Mouse (Mus musculus) adrenal gland (tissue): ENCODE measurements at regions not wholly inside any gene's neighbourhood (a gene's known extent, or its start where the extent isn't known, plus 50 kb on each side); places are given as distances from the start of the nearest gene placed in this dataset.

Experiments used
- intact Hi-C: fragments of 180-260 bp; cut with DNase I; formaldehyde crosslinking; loops from one replicate; pipeline ENCODE4 v1.15.1; 2025

DNA sequence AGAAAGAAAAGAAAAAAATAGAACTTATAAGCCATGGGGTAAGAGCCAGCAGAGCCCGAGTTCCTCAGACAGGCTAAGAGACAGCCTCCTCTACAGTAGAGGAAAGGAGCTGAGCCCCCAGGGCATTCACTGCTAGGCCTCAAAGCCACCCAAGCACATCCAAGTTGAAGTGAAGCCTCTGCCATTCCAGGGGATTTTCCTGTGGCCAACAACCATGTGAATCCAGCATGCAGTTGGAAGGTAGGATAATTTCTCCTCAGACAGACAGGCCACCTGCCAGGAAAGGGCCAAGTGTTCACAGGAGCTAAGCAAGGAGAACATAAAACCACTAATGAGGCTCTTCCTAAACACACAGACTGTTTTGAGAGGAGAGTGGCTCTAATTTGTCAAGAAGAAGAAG, 199.6 kb upstream of the Cdyl start:
- intact Hi-C loops: no loop called here

DNA sequence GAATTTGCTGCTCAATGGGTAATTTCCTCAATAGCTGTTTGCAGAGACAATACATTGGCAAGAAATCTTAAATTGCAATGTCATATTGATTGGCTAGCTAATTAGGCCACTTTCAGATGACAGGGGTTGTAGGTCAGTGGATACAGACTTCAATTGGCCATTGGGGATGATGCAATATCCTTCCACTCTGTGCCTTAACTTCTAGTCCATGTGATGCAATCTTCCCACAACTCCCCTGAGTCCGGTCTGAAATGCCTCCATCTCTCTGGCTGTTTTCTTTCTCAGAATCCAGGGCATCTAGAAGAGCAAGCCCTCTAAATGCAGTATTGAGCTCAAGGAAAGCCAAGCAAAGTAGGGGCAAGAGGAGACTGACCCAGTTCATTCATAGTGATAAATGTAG, 196.4 kb upstream of the Cdyl start:
- intact Hi-C loops: no loop called here

DNA sequence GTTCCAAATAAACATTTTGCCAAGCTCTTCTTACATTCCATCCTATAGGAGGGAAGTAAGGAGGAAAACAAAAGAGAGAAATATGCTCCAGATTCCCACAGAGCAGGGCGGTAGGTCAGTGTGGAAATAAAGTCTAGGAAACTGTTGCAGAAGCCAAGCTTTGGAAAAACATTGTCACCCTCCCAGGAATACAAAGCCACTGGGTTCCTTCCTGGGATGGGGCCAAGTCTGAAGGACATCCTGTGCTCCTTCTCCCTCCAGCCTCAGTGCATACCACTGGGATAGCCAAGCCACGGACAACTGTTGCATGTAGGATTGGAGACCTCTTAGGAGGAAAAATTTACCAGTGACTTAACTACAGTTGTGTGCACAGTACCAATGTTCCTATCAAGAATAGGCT, 195.8 kb upstream of the Cdyl start:
- intact Hi-C loops: no loop called here

DNA sequence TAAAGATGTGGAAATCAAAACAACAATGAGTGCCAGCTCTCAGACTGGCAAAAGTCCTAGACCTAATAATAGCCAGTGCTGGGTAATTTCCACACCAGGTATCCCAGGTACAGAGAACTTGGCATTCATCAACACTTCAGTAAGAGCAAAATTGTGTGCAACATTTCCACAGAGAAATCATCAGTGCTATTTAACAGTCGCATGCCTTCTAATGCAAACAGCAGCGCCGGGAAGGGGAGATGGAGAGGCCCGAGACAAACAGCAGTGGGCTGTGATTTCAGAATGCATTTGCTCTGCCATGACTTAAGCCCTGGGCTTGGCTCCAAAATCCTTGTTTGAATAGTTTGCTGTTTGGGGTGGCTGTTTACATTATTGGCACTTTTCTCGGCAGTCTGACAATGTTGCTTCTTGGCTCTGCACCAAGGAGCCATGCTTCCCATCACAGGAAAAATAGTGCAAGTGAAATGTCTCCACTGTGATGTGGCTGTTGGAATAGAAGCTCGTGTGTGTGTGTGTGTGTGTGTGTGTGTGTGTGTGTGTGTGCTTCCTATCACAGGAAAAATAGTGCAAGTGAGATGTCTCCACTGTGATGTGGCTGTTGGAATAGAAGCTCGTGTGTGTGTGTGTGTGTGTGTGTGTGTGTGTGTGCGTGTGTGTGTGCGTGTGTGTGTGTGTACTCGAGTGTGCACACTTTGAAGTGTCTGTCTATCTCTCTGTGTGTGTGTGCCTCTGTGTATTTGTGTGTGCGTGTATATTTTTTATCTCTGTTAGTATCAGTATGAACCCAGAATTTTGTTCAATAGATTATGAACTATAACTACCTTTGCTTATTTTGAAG, 190.1 kb upstream of the Cdyl start:
- intact Hi-C loops: no loop called here

DNA sequence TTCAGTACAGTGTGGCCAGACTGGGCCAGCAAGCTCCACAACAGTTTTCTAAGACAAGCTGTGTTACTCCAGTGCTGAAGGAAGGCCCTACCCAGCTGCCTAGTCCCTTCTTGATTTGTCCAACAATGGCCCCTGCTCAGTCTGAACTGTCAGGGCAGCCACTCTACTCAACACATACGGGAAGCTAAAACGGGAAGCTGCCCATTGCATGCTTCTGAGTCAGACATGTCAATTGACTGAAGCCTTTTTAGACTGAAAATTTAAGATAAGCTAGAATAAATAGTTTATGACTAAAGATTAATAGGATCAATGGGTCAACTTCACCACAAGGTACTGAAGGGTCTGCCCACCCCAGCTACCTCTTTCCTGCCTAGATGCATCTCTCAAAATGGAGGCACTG, 181.4 kb upstream of the Cdyl start:
- intact Hi-C loops: no loop called here

DNA sequence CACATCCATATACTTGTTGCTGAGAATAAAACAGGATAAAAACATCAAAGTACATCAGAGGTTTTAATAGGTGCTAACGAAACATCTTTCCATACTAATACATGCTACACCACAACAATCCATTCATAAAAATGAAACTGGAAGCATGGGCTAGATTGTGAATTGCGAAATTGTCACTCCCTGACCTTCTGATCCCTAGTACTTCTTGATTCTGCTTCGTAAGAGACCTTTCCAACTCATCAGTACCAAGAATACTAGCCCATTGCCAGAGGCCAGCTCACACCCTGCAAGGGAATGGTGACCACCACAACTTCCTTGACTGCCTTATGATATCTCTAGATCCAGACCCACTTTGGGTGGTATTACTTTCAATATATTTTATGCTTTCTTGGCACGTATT, 177.3 kb upstream of the Cdyl start:
- intact Hi-C loops: no loop called here

DNA sequence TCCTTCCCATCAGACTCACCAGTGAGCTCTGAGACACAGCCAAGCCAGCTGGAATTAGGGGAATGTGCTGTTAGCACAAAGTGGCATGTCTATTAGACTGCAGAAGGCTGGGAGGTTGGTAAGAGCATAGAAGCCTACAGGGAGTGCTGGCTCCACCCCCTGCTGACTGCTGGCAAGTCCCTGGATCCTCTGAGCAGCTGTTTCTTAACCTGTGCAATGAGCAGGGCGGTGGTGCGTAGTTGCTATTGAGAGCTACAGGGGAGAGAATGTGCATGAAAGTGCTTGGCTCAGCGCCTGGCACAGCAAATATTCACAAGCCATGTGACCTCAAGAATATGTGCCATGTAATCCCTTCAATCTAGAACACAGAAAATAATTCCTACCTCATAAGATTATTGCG, 173.5 kb upstream of the Cdyl start:
- intact Hi-C loops: no loop called here

DNA sequence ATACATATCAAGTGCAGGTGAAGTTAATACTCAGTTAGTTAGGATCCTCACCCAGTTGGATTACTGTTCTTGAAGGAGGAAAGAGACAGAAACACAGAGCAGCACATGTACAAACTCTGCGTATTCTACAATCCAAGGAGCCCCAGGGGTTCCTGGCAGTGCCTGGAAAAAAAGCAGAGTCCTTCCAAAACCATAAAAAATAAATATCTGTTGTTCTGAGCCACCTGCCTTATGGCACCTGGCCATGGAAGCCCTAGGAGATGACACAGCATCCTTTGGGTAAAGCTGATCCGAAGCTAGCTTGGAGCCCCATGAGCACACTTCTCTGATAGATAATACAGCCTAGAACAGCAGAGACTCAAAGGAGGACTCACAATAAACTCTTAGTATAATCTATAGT, 159.9 kb upstream of the Cdyl start:
- intact Hi-C loops: no loop called here

DNA sequence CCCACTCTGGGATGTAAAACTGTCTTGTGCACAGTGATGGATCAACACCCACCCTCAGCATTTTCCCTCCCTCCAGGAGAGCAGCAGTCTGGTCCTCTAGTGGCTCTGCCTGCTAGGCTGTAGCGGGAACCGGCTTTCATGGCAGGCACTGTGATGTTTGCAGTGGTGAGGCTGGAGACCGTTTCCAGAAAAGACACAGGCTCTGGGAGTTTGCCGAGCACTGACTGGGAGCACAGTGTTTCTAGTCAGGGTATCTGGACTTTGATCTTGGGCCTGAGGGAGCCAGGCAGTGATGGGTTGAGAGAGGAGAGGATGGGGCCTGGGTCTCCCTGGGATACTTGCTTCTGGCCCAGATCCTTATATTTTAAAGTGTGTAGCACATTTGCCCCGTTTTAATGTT, 158.7 kb upstream of the Cdyl start:
- intact Hi-C loops: no loop called here

DNA sequence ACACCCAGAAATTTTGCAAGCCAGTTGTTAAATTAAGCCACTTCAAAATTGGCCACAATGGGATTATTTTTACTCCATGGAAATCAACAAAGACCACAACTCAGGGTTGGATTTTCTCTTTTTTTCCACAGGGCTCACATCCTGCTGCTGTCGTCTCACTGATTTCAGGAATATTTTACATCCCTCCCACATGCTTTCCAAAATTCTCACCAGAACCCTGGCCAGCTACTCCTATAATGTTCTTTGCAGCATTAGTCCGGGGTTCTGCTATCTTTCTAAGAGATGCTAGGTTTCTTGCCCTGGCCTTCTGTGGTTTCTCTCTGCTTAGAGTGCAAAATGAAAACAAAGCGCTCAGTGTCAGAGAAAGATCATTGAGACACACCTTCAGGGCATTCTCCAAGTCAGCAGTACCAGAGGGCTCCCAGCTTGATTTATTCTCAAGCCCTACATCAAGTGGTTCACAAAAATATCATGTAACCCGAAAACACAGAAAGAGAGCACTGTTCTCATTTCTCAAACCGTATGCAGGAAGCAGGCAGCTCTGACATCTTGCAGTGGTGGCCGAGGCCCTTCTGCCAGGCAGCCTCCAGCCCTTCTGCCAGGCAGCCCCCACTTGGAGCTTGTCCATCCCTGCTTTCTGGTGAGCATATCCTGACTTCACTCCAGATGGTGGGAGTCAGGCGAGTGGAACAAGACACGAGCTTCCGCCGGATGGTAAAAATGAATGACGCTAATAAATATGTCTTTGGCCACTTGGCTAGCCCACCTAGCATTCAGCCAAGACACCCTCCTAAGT, 158.1 kb upstream of the Cdyl start:
- intact Hi-C loops: no loop called here

DNA sequence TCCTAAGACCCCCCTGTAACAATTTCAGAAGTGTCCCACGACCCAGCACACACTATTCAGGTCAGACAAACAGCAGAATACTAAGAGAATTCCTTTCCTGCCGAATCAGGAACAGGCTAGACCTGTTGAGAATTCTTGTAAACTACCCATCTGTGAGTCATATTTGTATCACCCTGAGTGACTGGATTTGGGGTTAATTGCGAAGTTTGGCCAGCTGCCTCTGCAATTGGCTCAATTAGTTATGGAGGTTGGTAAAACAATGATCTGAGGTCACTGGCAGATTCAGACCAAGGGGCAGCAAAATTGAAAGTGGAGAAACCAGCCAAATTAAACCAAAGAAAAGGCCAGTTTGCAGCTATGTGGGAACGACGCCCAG, 157.5 kb upstream of the Cdyl start:
- intact Hi-C loops: no loop called here

DNA sequence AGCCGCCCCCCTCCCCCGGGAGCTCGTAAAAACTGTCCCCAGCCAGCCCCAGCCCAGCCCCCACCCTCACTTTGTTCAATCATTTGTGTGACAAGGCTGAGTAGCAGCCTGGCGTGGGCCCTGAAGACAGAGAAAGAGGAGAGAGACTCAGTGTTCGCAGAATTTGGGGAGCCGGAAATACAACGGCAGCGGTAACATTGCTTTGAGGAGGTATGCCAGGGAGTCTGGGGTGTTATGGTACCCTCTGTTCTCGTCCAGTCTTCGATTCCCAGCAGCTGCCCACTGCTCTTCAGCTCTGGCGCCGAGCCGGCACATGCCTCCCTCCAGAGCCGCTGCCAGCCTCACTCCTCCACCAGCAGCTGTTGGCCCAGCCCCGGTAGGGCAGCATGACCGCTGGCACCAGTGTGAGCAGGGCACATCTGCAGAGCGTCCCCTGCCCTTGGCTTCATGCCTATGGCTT, 156.2 kb upstream of the Cdyl start:
- intact Hi-C loops: no loop called here

DNA sequence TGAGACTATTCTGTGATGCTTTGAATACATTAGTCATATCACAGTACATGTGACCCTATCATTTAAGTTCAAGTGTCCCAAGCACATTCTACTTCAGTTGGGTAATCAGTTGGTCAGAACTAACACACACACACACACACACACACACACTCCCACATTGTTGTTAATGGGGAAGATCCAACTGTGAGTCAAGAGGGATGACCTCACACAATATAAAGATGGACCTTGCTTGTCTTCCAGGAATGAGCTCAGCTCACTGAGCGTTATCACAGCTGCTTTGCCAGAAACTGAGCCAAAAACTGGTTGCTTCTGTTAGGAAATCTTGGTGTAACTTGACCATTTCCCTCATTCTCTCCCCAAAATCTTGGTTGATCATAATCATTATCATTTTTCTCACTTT, 152.4 kb upstream of the Cdyl start:
- intact Hi-C loops: no loop called here

DNA sequence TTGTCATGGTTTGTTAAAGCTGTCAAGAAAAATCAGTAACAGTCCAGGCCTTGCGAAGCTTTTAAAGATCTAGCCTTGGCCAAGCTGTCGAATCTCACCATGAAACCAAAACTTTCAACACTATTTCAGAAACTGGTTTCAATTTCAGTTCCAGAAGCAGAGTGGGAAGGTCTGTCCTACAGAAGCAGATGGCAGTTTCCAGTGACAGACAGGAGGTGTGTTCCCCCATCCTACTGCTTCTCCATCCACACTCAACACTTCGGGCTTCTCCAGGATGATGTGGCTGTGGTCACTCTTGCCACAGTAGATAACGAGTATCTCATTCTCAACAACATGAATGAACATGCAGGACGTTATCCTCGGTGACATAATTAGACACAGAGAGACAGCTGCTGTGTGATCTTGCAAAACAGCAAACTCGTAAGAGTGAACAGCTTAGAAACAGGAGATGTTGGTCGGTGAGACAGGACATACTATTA, 147.6 kb upstream of the Cdyl start:
- intact Hi-C loops: no loop called here

DNA sequence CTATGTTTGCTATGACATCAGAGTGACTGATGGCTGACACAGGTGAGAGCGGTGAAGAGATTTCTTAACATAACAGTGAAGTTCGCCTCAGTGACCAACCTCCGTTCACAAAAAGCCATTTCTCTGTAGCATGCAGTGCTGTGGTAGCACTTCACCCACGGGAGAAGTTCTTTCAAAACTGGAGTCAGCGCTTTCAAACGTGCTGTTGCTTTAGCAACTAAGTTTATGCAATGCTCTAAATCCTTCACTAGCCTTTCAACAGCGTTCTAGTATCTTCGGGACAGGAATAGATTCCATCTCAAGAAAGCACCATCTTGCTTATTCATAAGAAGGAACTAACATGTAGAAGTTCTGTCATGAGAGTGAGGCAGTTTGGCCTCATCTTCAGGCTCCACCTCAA, 146.5 kb upstream of the Cdyl start:
- intact Hi-C loops: no loop called here

DNA sequence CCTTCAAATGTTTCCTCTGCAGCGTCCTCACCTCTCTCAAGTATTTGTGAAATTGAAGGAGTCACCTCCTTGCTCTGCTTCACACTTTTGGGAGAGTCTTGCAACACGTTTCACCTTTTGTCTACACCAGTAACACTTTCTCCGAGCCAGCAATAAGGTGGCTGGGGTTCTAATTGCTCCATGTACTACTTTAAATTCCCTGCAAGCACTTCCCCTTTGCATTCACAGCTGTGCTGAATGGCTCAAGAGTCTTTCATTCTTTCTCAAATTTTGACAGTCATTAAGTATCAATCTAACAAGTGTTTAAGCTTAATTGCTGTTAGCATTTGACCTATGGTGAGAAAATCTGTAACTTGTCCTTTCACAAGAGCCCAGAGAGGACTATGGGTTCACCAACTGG, 144.3 kb upstream of the Cdyl start:
- intact Hi-C loops: no loop called here

DNA sequence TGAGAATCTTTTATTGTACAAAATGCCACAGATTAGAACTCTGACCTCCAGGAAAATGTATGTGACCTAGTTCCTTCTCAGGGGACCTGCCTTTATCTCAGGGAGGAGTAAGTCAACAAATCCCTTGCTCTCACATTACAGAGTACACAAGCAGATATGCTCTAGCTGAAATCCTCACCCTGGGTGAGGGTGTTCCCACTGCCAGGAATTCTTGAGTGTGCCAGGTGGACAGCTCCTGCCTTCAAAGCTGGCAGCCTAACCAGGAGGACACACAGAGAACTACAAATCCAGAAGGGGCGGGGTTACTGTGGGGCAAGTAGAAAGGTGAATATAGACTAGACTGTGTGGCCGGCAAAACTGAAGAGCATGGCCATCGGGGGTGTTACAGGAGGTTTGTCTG, 141.9 kb upstream of the Cdyl start:
- intact Hi-C loops: no loop called here

DNA sequence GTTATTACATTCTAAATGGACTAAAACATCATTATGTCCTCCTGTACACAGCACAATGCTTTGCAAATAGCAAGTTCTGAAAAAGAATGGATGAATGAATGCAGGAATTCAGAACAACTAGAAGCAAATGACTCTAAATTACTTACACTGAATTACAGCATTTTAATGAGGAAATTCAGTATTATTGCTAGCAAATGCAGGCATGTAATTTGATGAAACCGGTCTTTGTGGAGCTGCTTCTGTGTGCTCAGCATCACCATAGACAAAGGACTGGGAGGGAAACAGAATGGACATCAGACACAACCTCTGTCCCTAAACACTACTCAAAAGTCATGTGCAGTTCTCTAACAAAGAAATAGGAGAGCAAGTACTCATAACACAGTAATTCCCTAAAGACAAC, 137.4 kb upstream of the Cdyl start:
- intact Hi-C loops: no loop called here

DNA sequence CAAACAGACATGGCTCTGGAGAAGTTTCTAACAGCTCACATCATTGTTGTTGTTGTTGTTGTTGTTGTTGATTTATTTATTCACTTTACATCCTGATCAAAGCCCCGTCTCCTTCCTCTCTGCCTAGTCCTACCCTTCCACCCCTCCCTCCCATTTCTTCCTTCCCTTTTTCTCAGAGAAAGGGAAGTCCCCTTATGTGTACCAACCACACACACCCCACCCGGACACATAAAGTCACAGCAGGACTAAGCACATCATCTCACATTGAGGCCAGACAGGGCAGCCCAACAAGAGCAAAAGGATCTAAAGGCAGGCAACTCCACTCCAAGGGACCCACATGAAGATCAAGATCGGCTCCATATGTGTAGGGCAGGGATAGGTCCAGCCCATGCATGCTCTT, 130.1 kb upstream of the Cdyl start:
- intact Hi-C loops: no loop called here

DNA sequence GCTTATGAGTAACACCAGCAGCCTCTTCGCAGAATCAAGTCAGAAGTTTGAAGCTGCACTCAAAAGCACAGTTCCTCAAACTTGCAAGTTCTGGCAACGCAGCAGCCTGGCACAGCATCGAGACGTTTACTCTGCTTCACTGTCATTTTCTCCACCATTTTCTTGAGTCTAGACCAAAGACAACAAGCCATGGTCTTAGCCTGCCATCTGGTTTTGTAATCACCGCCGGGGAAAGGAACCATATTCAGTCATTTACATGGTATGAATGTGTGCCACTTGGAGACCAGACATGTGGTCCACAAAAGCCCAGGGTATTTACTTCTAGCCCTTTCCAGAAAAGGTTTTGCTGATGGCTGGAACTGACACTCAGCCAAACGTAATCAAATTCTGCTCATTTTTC, 122.5 kb upstream of the Cdyl start:
- intact Hi-C loops: no loop called here

DNA sequence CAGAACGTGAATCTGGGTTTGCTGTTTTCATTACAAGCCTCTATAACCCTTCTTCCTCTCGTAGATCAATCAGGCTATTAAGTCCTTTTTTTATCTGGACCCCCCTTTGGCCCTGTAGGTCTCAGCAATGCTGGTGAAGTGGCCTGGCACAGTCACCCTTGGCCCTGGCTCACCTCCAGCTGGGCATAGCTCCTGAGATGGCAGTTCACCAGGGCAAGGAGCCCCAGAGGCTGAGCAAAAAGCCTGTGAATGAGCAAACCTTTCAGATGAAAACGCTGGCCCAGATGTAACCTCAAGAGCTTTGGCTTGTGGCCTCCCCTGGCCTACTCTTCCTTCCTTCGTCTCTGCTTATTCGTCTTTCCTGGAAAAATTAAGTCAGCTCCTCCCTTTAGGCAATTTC, 121.7 kb upstream of the Cdyl start:
- intact Hi-C loops: no loop called here

DNA sequence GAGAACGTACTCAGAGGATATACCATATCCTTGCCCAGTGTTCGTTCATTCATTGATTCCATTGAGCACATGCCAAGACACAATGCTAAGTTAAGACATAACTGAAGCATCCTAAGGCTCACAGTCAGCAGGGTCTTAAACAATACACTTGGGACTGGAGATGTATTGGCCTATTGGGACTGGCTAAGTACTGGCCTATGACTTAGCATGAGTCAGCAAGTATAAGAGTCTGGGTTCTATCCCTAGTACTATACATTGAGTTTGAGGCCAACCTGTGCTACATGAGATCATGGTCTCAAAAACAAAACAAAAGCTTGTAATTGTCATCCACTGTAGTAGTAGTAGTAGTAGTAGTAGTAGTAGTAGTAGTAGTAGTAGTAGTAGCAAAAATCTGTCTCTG, 119.2 kb upstream of the Cdyl start:
- intact Hi-C loops: no loop called here

DNA sequence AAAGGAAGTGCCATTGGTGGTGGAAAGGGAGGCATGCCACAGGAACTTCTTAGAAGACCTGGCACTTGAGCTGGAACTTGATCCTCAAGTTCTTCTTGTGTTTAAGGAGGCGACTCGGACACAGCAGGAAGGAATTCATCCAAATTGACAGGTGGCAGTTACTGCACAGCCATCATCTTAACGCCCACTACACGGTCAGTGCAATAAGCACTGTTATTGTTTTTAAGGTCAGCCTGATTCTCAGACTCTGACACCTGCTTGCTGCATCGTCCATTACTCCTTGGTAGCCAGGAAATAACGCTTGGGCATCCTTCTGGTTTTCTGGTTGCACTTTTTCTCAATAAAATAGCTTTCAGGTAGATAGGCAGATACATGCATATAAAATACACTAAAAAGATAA, 118.6 kb upstream of the Cdyl start:
- intact Hi-C loops: no loop called here
